Mouse (Mus musculus): ENCODE results near the gene Cpped1.

GRCm38 (mm10) chr16:11909817-11910216, 572 bp upstream of the Cpped1 start:
- TF ChIP-seq CTCF (IDR thresholded peaks at IDR 0.05; ENCODE audit: low read depth, low read length) (no peak), GATA1 (IDR thresholded peaks at IDR 0.05; ENCODE audit: borderline replicate concordance, low read length) (no peak), TAL1 (conservative IDR thresholded peaks at IDR 0.05; ENCODE audit: low read depth, low read length) (no peak), GATA2 (IDR thresholded peaks at IDR 0.05; ENCODE audit: borderline replicate concordance, low read depth, low read length) (no peak), POLR2AphosphoS5 (IDR thresholded peaks at IDR 0.05; ENCODE audit: insufficient replicate concordance, low read depth, low read length) (no peak)
